In the genomic region with DNA sequence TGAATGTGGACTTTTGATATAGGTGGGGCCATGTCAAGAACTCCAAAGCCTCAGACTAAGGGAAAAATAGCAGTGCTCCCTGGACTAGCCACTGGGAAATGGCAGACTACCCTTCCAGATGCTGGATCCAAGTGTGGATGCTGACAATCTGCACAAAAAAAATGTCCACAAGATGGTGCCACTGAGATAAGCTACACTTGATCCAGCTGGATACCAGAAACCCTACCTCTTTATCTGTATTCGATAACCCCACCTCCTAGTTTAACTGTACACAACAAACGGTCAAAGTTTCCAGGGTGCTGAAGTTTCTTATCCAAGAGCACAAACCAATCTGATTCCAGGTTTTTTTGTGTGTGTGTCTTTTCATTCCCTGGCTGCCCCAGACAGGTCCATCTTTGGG, we compare ENCODE assay signal across 10 mouse cellular contexts. TPM values are rescaled to one million over a fixed set of nuclear protein-coding genes. Genes with fewer than 3 reads are reported as not detected.
DNase-seq lines count a peak whose midpoint lies in the region; ATAC-seq and TF ChIP-seq lines count a peak whose summit lies in the region.
"Had no signal": no experiment of that assay in that cellular context is flagged by ENCODE, and none has a peak within 500 bp of the region (broad histone marks: within the 10 kb centered on the region; RNA-seq: fewer than 3 reads in every experiment).

No protein-coding gene starts in this region.

- H3K9me3 ChIP-seq in forebrain, postnatal 0 days (ENCODE audit: low read length): no peaks in the 10 kb centered on the region
- no peaks in the 10 kb centered on the region for H3K9me3 ChIP-seq in forebrain, embryonic 16.5 days (ENCODE audit: control insufficient read depth, low read length)
- no peaks in the 10 kb centered on the region for H3K9me3 ChIP-seq in lung, embryonic 14.5 days (ENCODE audit: low read depth, low read length)
- H3K9me3 ChIP-seq: limb, embryonic 13.5 days had no signal

- H3K4me2 ChIP-seq in forebrain, postnatal 0 days (ENCODE audit: low read depth): no peak overlapping the region
- H3K4me2 ChIP-seq in forebrain, embryonic 16.5 days (ENCODE audit: low read length): no peak overlapping the region
- H3K4me2 ChIP-seq in lung, embryonic 14.5 days: no peak overlapping the region
- H3K4me2 ChIP-seq: limb, embryonic 13.5 days had no signal

- H3K27me3 ChIP-seq in forebrain, postnatal 0 days (ENCODE audit: insufficient read depth, low read length): no peaks in the 10 kb centered on the region
- H3K27me3 ChIP-seq in forebrain, embryonic 16.5 days (replicated peaks; ENCODE audit: control insufficient read depth, insufficient read depth, low read length): no peaks in the 10 kb centered on the region
- no peaks in the 10 kb centered on the region for H3K27me3 ChIP-seq in lung, embryonic 14.5 days (ENCODE audit: insufficient read depth, low read length)
- H3K27me3 ChIP-seq: limb, embryonic 13.5 days had no signal

- H3K27ac ChIP-seq in forebrain, postnatal 0 days (ENCODE audit: low read depth, low read length): no peak overlapping the region
- H3K27ac ChIP-seq in forebrain, embryonic 16.5 days (ENCODE audit: low read length): no peak overlapping the region
- no peak overlapping the region for H3K27ac ChIP-seq in lung, embryonic 14.5 days (ENCODE audit: low read depth)
- H3K27ac ChIP-seq: limb, embryonic 13.5 days had no signal

- 68% methylated on average over 2 of the region's 2 CpGs for WGBS in forebrain, postnatal 0 days
- WGBS in forebrain, embryonic 16.5 days: 71% methylated on average over 2 of the region's 2 CpGs
- WGBS in lung, embryonic 14.5 days: 54% methylated on average over 2 of the region's 2 CpGs
- WGBS in lung, adult 2 months: 46% methylated on average over 2 of the region's 2 CpGs

- no peaks in the 10 kb centered on the region for H3K4me1 ChIP-seq in forebrain, postnatal 0 days (ENCODE audit: insufficient read depth)
- H3K4me1 ChIP-seq in forebrain, embryonic 16.5 days (replicated peaks; ENCODE audit: control insufficient read depth, insufficient read depth, low read length): no peaks in the 10 kb centered on the region
- H3K4me1 ChIP-seq in lung, embryonic 14.5 days (ENCODE audit: insufficient read depth): no peaks in the 10 kb centered on the region
- no peaks in the 10 kb centered on the region for H3K4me1 ChIP-seq in lung, adult 2 months (ENCODE audit: control insufficient read depth, insufficient read depth, low read length)
- H3K4me1 ChIP-seq: limb, embryonic 13.5 days had no signal

- TF ChIP-seq POLR2A in lung, adult 2 months (IDR thresholded peaks at IDR 0.05; ENCODE audit: borderline replicate concordance, extremely low read depth, low read depth, low read length): no peak

- H3K4me3 ChIP-seq in forebrain, postnatal 0 days (ENCODE audit: low read depth, low read length): no peak overlapping the region
- H3K4me3 ChIP-seq in forebrain, embryonic 16.5 days (replicated peaks; ENCODE audit: low read length): no peak overlapping the region
- H3K4me3 ChIP-seq in lung, embryonic 14.5 days (ENCODE audit: low read depth, low read length): no peak overlapping the region
- no peak overlapping the region for H3K4me3 ChIP-seq in lung, adult 2 months (replicated peaks; ENCODE audit: extremely low read depth, low read depth, low read length)
- H3K4me3 ChIP-seq: limb, embryonic 13.5 days had no signal

- peaks cover 23% of the 10 kb centered on the region for H3K36me3 ChIP-seq in forebrain, postnatal 0 days (ENCODE audit: insufficient read depth)
- H3K36me3 ChIP-seq in forebrain, embryonic 16.5 days (ENCODE audit: control insufficient read depth, insufficient read depth): peaks cover 6% of the 10 kb centered on the region
- H3K36me3 ChIP-seq in lung, embryonic 14.5 days (ENCODE audit: insufficient read depth): peaks cover 11% of the 10 kb centered on the region; the same call in 1 of the 2 replicates

- peak; percentile 42 for ATAC-seq in forebrain, postnatal 0 days
- no peak for ATAC-seq in forebrain, embryonic 16.5 days
- no peak for ATAC-seq in lung, embryonic 14.5 days (ENCODE audit: insufficient read depth)

- DNase-seq in forebrain, postnatal 0 days: peak; percentile 22
- DNase-seq in lung, embryonic 14.5 days: peak; percentile 77
- no peak for DNase-seq in lung, adult 2 months
- DNase-seq in embryo, embryonic 11 days: peak; percentile 47
- DNase-seq in mesoderm, embryonic 11.5 days (ENCODE audit: low read depth, low spot score): peak; percentile 31
- DNase-seq in urinary bladder, postnatal 10 days (ENCODE audit: low spot score): no peak
- no peak for DNase-seq in cerebellum, adult 8-10 months
- DNase-seq: right cerebral cortex, postnatal 14 days had no signal

- peak; percentile 56 for TF ChIP-seq CTCF in forebrain, postnatal 0 days (IDR thresholded peaks at IDR 0.05; ENCODE audit: low read depth)
- TF ChIP-seq CTCF in lung, embryonic 14.5 days (IDR thresholded peaks at IDR 0.05; ENCODE audit: low read depth): peak; percentile 56
- no peak for TF ChIP-seq CTCF in lung, adult 2 months (IDR thresholded peaks at IDR 0.05; ENCODE audit: insufficient read depth, low read length)

- H3K9ac ChIP-seq in forebrain, postnatal 0 days: no peak overlapping the region
- H3K9ac ChIP-seq in forebrain, embryonic 16.5 days (replicated peaks; ENCODE audit: low read depth, low read length): no peak overlapping the region
- H3K9ac ChIP-seq in lung, embryonic 14.5 days: no peak overlapping the region
- H3K9ac ChIP-seq: limb, embryonic 13.5 days had no signal

RNA-seq across cellular contexts. Expression of a gene that starts 44.7 kb away (rescaled TPM):
- 45.1 and 59.7 TPM in 2 replicates for total RNA-seq in forebrain, postnatal 0 days (2014; rRNA removed)
- polyA plus RNA-seq in forebrain, postnatal 0 days (2015; fragmentation: Nextera tagmentation; extraction: Ambion mirVana): 12.0 and 14.5 TPM in 2 replicates
- 19.3 and 21.6 TPM in 2 replicates for polyA plus RNA-seq in forebrain, embryonic 16.5 days (2015; fragmentation: Nextera tagmentation; extraction: Ambion mirVana)
- 31.1 and 31.4 TPM in 2 replicates for polyA plus RNA-seq in lung, embryonic 14.5 days (2014; fragmentation: Nextera tagmentation; extraction: Ambion mirVana)
- polyA plus RNA-seq in lung, adult 2 months (2012; rRNA removed): 27.5 and 31.8 TPM in 2 replicates

RNA-seq across cellular contexts. Expression of a gene that starts 55.0 kb away (rescaled TPM):
- 0.46 TPM in 1 of 2 replicates, not detected in the other for total RNA-seq in forebrain, postnatal 0 days (2014; rRNA removed)
- polyA plus RNA-seq in forebrain, postnatal 0 days (2015; fragmentation: Nextera tagmentation; extraction: Ambion mirVana): 1.1 and 1.9 TPM in 2 replicates
- polyA plus RNA-seq in forebrain, embryonic 16.5 days (2015; fragmentation: Nextera tagmentation; extraction: Ambion mirVana): 1.1 and 1.6 TPM in 2 replicates
- polyA plus RNA-seq in lung, embryonic 14.5 days (2014; fragmentation: Nextera tagmentation; extraction: Ambion mirVana): 2.2 and 3.1 TPM in 2 replicates
- 0.09 and 0.14 TPM in 2 replicates for polyA plus RNA-seq in lung, adult 2 months (2012; rRNA removed)

Comparison
In these comparisons a context has a peak if more than half of its experiments do, and no peak if none do; other contexts are left out.
1. DNase-seq: peak in forebrain, postnatal 0 days (single experiment), lung, embryonic 14.5 days (single experiment), embryo, embryonic 11 days (single experiment) and mesoderm, embryonic 11.5 days (single experiment); none in lung, adult 2 months (single experiment), urinary bladder, postnatal 10 days (single experiment) and cerebellum, adult 8-10 months (single experiment).